Mouse (Mus musculus): ENCODE results near the gene Ano2.

DNA sequence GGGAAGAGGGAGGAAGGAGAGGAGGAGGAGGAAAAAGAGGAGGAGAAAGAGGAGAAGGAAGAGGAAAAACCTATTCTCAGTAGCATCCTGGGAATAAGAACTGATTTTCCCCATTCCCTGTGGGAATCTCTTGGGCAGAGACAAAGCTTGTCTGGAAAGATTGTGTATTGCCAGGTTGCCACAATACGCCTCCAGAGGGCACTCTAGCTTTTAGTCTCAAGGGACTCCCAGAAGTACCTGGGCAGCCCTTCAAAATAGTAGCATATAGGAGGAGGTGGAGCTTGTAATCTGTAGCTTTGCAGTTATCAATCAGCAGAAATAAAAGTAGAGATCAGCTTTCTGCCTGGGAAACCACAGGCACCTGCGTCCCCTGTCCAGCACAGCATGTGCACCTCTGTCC lies 178.3 kb downstream of the Ano2 start:
- no peak for TF ChIP-seq CTCF (IDR thresholded peaks at IDR 0.05; ENCODE audit: control insufficient read depth, insufficient read depth, insufficient replicate concordance, low read depth, low read length)
- TF ChIP-seq POLR2A (IDR thresholded peaks at IDR 0.05; ENCODE audit: control insufficient read depth, low read depth, low read length): no peak
